Mouse (Mus musculus): ENCODE results near the gene Galnt4.

Galnt4 gene

GRCm38 (mm10) chr10:99115471-99116236, 7.7 kb downstream of the Galnt4 start:
- no peak for DNase-seq

GRCm38 (mm10) chr10:99116237-99116632, 8.3 kb downstream of the Galnt4 start:
- DNase-seq: no peak

- no peak for DNase-seq
These were observed 9.0 kb downstream of the Galnt4 start for GRCm38 (mm10) chr10:99116650-99117615.

- no peak for DNase-seq
These were observed 9.9 kb downstream of the Galnt4 start for GRCm38 (mm10) chr10:99117876-99118275.

- no peak for DNase-seq
These were observed 10.7 kb downstream of the Galnt4 start for GRCm38 (mm10) chr10:99118697-99119096.

- no peak for DNase-seq
These were observed 11.5 kb downstream of the Galnt4 start for GRCm38 (mm10) chr10:99119471-99119870.

GRCm38 (mm10) chr10:99126225-99126624, 18.3 kb downstream of the Galnt4 start, which contains the start of gene Phxr2:
Phxr2 (minus strand) TSS chr10:99126325.
- no peak for DNase-seq

- no peak for DNase-seq
These were observed 19.0 kb downstream of the Galnt4 start for GRCm38 (mm10) chr10:99126954-99127353.

- no peak for DNase-seq
These were observed 19.8 kb downstream of the Galnt4 start for GRCm38 (mm10) chr10:99127691-99128261.

GRCm38 (mm10) chr10:99130611-99131010, 22.7 kb downstream of the Galnt4 start:
- no peak for DNase-seq

GRCm38 (mm10) chr10:99131298-99131697, 23.3 kb downstream of the Galnt4 start:
- no peak for DNase-seq

- no peak for DNase-seq
These were observed 24.2 kb downstream of the Galnt4 start for GRCm38 (mm10) chr10:99132189-99132588.

- DNase-seq: no peak
These were observed 24.8 kb downstream of the Galnt4 start for GRCm38 (mm10) chr10:99132595-99133272.

- no peak for DNase-seq
These were observed 25.4 kb downstream of the Galnt4 start for GRCm38 (mm10) chr10:99133321-99133875.

- DNase-seq: no peak
These were observed 28.4 kb downstream of the Galnt4 start for GRCm38 (mm10) chr10:99136337-99136736.

GRCm38 (mm10) chr10:99145611-99146010, 37.7 kb downstream of the Galnt4 start:
- no peak for DNase-seq

- DNase-seq: no peak
These were observed 38.6 kb downstream of the Galnt4 start for GRCm38 (mm10) chr10:99146596-99146995.

GRCm38 (mm10) chr10:99150016-99150415, 42.1 kb downstream of the Galnt4 start:
- no peak for DNase-seq

GRCm38 (mm10) chr10:99151580-99151979, 43.6 kb downstream of the Galnt4 start:
- DNase-seq: no peak

GRCm38 (mm10) chr10:99152063-99152462, 44.1 kb downstream of the Galnt4 start:
- no peak for DNase-seq

- no peak for DNase-seq
These were observed 46.7 kb downstream of the Galnt4 start for GRCm38 (mm10) chr10:99154635-99155034.

- DNase-seq: no peak
These were observed 48.8 kb downstream of the Galnt4 start for GRCm38 (mm10) chr10:99156808-99157207.
